Mouse (Mus musculus) cerebellum, adult 11 months (tissue): Measurements from ENCODE around the gene Slc6a18.

Experiments used
- DNase-seq: peaks from one replicate; pipeline ENCODE4 v3.0.0; 2022

The Slc6a18 gene

DNA sequence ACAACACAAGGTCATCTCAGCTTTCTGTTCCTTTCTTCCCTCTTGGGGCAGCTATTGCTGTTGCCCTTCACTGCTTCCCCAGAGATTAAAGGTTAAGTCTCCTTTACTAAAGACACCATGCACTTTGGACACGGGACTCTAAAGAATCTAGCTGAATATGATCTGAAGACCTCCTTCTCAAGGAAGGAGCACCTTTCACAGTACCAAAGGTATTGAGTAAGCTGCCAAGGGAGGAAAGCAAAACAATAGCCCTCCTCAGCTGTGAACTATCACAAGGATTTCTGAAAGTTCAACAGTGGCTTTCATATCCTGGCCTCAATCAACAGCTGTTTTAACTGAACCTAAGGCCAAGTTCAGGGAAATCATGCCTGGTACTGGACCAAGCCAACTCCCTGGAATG, 6.6 kb upstream of the Slc6a18 start:
- DNase-seq: no peak

DNA sequence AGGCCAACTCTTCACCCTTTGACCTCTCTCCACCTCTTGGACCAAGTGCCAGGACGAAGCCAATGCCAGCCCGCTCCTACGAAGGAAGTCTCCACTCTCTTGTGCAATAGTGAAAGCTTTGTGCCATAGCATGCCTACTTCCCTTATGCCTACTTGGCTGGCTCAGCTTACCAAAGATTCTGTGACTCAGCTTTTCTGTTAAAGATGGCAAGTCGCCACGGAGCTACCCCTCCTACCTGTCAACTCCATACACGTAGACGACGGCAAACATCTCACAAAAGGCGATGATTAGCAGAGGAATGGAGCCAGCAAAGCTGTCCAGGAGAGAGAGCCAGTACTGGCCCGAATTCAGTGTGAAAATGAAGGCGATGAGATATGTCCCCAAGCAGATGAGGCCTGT, 5.9 kb upstream of the Slc6a18 start:
- no peak for DNase-seq

DNA sequence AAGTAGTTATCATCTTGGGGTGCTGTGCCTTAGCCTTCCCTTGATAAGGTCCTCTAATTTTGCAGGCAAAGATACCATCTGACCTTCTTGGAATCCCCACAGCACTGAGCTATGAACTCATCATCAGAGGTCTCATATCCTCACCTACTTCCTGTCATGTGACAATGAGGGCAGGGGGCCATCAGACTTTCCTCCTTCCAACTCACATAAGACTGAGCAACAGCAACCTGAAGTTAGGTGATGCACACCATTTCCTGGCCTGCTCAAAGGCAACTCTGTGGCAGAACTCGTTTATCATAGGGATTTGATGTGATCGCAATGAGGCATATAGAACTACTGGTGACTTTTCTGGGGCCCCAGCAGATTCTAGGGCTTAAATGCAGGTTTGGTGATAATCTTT, 4.4 kb upstream of the Slc6a18 start:
- no peak for DNase-seq

DNA sequence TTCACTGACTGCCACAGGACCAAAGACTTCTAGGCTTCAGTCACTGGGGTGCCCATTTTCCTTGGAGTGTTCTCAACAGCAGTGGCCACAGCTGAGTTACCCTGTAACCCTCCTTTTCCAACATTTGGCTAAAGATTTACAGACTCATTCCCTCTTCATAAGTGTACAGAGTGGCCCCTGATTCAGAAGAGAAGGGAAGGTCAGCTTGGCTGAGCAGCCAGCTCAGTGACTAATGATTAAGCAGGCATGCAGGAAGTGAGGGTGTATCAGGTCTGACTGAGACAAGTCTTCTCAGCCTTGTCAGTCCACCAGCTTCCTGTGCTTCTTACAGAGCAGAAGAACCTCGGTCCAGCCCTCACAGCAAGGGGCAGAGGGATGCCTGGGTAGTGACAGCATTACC, 2.6 kb upstream of the Slc6a18 start:
- no peak for DNase-seq

DNA sequence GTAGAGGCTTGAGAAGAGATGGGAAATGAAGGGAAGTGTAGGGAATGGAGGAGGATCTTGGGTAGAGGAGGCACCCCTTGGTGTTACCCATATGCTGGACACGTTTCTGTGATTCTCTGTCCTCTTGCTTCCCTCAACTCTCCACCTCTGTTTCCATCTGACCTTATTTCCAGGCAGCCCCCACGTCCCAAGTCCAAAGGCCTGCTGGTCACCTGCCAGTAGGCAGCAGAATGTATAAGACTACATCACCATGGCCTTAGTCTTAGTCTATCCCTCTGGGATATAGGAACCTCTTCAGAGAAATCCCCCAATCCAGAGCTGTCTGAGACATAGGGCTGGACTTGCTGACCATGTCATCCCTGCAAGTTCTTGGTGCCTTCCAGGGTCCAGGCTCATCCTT, 1.5 kb upstream of the Slc6a18 start:
- no peak for DNase-seq

DNA sequence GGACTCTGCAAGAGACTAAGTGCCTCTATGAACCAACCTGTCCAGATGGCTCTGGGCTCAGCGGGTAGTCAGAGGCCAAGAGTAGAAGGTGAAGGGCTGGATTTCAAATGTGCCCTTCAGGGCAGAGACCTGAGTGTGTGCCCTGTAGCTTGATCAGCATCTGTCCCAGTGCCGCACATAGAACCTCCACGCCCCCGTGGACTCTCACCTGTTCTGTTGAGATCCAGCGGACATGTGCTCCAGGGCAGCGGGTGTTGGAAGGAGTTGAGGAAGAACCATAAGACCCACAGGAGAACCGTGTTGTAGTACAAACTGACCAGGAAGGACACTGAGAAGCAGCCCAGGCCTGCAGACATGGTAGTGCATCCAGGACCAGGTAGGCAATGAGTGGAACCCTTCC, 2.7 kb downstream of the Slc6a18 start:
- no peak for DNase-seq

DNA sequence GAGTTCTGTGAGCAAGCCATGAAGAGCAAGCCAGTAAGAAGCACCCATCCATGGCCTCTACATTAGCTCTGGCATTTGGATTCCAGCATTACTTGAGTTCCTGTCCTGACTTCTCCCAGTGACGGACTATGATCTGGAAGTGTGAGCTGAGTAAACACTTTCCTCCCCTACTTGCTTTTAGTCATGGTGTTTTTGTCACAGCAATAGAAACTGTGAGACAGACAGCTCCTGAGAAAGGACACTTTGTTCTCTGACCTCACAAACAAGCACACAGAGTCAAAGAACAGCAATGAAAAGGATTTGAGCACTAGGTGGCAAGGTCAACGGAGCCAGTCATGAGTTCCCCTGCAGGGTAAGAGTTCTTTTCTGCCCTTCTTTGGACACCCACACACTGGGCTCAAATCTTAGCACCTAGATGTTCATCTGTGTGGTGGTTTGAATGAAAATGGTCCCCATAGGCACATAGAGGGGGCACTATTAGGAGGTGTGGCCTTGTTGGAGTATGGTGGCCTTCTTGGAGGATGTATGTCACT, 17.6 kb downstream of the Slc6a18 start:
- DNase-seq: no peak

DNA sequence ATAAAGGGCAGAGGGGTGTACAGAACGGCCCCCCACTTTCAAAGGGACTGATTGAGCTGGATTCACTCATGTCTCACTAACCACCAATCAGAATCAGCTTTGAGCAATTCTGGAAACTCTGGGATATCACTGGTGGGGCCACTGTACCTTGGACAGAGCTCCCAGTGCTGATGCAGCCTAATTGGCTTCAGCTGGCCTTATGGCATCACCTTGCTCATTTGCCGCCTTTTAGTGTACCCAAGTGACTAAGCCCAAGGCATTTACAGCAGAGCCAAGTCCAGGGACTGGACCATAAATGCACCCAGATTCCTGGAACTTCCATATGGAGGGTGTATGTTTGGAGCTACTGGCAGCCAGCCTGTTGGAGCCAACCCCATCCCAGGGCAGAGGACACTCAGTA, 18.9 kb downstream of the Slc6a18 start:
- no peak for DNase-seq

DNA sequence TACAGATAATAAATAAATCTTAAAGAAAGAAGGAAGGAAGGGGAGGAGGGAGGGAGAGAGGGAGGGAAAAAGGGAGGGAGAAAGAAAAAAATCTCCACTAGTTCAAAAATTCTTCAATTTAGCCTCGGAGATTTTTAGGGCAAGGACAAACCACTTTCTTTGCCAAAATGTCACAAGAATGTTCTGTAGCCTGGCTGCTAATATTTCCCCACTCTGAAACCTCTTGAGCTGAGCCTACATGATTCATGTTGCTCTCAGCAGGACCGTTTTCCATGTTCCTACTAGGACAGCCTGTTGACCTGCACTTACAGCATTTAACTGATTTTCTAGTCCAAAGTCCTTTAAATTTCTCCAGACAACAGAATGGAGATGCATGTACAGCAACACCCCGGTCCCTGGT, 22.8 kb downstream of the Slc6a18 start:
- DNase-seq: no peak

DNA sequence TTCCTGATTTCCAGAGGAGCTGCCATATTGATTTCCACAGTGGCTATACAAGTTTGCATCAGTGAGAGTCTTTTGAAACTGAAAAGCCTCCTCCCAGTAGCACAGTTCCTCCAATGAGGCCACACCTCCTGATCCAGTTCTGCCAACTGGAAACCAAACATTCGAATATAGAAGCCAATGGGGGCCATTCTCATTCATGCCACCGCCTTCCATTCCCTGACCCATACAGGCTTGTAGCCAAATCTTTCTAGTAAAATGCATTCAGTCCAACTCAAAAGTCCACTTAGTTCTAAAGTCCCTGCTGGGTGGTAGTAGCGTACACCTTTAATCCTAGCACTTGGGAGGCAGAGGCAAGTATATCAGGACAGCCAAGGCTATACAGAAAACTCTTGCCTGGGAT, 24.6 kb downstream of the Slc6a18 start:
- DNase-seq: no peak

DNA sequence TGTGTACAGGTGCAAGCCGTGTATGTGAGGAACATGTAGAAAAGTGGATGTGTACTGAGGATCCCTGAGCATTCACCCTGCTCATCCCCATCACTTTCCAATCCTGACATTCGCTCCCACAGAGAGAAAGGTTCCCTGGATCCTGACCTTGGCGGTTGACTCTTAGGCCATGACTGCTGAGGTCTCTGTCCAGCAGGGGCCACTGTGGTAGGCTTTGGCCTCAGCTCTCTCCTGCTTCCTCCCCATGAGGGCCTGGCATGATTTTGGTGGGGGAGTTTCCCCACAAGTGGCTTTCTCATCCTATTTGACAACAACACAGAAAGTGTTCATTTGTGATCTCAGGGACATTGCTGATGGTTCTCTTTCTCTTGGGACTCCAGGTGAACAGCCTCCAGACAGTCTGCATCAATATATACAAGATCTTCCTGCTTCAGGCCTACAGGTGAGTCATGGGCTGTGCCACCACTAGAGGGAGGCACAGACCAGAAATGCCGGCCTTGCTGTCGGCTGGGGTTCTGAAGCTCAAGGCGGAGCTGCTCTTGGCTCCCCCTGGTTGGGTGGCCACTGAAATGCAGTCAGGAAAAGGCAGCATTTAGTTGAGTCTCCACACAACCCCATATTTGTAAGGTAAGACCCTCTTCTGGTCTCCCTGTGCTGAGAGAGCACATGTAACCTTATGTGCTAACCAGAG, 31.3 kb downstream of the Slc6a18 start:
- no peak for DNase-seq

DNA sequence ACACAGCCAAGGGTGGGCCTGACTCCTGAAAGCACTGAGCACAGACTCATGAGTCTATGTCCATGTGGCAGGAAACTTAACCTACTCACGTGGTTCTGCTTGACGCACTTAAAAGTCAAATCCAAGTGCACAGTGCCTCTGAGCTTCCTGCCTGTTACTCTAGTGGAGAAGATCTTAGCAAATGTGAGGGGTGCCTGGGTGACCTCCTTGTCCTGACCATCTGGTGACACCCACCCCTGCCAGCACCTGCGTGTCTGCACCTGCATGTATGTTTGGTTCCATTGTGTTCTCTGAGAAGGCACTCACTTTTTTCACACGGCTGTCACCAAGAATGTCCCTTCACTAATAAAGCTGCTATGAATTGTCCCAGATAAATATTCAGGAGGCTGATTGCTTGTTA, 36.5 kb downstream of the Slc6a18 start:
- DNase-seq: no peak

DNA sequence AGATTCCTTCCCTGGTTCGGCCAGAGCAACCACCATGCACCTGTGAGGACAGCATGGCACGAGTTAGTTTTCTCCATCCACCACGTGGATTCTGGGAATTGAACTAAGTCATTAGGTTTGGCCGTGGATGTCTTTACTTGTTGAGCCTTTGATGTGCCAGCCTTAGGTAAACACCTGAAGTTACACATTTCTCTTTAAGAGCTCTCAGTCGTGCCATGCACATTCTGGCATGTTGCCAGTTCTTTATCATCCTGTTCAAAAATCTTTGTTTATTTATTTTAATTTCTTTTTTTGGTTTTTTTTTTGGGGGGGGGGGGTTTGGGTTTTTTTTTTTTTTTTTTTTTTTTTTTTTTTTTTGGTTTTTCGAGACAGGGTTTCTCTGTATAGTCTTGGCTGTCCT, 40.0 kb downstream of the Slc6a18 start:
- DNase-seq: no peak

DNA sequence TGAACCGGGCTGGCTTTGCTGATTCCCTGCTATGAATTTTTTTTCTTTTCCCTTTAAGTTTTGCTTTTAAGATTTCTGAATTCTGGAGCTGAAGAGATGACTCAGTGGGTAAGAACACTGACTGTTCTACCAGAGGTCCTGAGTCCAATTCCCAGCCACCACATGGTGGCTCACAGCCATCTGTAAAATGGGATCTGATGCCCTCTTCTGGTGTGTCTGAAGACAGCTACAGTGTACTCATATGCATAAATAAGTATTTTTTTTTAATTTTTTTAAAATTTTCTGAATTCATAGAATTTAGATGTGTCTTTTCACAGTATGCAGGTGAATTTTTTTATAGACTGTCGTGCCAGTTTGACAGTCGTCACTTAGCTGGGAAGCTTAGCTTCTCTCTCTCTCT, 46.0 kb downstream of the Slc6a18 start:
- DNase-seq: no peak

DNA sequence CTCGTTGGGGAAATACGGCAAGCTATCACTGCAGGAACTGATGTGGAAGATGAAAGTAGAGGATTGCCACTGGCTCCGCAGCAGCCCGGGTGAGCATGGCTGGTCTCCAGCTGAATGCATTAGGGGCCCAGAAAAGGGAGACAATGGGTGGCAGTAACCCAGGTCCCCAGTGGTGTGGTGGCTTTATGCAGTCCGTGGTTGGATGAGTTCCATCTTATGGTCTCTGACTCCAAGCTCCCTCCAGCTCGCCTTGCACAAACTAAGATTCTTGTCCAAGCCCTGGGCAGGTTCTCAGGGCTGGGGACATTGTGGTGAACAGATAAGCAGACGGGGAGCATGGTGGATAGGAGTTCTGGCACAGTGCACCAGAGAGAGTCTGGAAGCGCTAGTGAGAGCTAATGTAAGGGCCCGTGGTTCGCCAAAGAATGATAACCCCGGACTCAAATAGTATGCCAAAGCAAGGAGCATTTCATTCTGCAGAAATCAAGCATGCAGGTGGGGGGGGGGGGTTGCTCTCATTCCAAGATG, 49.2 kb downstream of the Slc6a18 start:
- no peak for DNase-seq

DNA sequence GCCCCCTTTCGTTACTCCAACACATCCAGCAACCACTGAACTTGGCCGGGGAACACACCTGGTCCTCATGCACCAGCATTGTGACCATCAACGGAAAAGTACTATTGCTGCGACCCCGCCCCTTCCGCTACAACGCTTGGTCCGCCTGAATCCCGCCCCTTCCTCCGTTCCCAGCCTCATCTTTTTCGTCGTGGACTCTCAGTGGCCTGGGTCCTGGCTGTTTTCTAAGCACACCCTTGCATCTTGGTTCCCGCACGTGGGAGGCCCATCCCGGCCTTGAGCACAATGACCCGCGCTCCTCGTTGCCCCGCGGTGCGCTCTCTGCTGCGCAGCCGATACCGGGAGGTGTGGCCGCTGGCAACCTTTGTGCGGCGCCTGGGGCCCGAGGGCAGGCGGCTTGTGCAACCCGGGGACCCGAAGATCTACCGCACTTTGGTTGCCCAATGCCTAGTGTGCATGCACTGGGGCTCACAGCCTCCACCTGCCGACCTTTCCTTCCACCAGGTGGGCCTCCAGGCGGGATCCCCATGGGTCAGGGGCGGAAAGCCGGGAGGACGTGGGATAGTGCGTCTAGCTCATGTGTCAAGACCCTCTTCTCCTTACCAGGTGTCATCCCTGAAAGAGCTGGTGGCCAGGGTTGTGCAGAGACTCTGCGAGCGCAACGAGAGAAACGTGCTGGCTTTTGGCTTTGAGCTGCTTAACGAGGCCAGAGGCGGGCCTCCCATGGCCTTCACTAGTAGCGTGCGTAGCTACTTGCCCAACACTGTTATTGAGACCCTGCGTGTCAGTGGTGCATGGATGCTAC, 50.9 kb downstream of the Slc6a18 start, which contains the start of gene Tert:
TSS of gene Tert (plus strand) at position 167 of the 805 bp plus-strand sequence.
- peak; percentile 20 for DNase-seq

DNA sequence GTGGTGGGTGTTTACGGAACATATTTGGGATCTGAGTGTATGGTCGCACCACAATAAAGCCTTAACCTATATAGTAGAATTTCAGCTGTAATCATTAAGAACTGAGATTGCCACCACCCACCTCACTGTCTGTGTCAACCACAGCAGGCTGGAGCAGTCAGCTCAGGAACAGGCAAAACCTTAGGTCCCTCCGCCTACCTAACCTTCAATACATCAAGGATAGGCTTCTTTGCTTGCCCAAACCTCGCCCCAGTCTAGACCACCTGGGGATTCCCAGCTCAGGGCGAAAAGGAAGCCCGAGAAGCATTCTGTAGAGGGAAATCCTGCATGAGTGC, 51.4 kb downstream of the Slc6a18 start:
- DNase-seq: no peak

DNA sequence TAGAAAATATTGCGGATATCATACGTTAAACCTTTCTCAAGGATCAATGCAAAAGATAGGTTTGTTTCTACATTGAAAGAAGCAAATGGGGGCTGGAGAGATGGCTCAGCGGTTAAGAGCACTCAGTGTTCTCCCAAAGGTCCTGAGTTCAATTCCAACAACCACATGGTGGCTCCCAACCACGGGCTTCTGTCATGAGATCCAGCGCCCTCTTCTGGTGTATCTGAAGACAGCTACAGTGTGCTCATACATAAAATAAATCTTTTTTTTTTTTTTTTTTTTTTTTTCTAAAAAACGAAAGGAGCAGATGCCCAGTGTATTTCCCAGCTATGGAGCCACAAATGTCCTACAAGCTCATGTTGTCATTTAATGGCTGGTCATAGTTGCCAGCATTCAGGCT, 57.2 kb downstream of the Slc6a18 start:
- no peak for DNase-seq

DNA sequence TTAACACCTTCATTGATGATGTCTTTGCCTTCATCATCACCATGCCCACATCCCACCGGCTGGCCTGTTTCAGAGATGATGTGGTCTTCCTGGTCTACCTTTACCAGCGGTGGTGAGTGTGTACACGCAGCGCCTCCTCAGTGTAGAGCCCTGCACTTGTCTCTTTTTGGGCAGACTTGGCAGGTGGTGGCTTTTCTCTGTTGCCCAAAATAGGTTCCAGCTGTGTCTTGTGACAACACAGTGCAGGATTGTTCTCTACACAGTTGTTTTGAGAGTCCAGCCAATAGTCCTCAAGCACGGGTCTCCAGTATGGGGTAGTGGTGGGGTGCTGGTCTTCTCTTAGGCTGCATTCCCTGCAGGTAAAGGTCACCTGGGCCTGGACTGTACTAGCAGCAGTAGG, 59.4 kb downstream of the Slc6a18 start:
- no peak for DNase-seq
